Mouse (Mus musculus): ENCODE measurements at regions not wholly inside any gene's neighbourhood (a gene's known extent, or its start where the extent isn't known, plus 50 kb on each side); places are given as distances from the start of the nearest gene placed in this dataset.

DNA sequence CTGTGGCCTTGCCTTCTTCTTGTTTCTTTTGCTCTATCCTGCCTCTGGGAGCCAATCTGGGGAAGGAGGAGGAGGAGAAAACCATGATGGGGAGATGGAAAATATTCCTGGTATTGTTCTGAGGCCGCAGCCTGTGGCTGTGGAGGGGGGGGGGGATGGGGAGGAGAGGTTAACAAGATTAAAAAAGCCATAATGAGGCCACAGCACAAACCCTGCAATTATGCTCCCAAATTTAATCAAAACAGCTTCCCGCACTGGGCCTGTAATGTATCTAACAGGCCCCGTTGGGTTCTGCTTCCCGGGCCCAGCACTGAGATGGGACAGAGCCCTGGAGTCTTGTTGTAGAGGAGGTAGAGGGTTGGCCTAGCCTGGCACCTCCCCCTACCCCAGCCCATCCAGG, 74.8 kb upstream of the Tle3 start:
- DNase-seq: no peak

DNA sequence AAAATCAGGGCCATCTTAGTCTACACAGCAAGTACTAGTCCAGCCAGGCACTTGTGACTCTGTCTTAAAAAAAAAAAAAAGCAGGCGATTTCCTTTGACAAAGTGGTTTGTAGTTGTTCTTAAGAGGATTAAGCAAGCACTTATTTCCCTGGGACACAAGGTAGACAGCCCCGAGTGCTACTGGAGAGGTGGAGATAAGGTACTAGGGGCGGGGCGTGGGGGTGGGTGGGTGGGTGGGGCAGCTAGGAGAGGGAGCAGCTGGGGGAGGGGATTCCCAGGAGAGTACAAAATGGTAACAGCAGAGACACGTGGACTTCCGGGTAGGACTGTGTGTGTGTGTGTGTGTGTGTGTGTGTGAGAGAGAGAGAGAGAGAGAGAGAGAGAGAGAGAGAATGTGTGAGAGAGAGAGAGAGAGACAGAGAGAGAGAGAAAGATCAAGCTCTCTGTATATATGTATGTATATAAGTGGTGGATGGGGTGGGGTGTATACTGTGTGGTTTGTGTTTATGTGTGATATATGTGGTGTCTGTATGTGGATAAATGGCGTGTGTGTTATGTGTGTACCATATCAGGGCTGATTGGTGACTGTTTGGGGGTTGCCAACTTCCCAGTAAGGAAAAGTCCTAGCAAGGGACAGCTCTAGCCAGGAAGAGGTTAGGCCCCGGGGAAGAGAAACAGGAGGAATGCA, 72.1 kb upstream of the Tle3 start:
- DNase-seq: no peak

DNA sequence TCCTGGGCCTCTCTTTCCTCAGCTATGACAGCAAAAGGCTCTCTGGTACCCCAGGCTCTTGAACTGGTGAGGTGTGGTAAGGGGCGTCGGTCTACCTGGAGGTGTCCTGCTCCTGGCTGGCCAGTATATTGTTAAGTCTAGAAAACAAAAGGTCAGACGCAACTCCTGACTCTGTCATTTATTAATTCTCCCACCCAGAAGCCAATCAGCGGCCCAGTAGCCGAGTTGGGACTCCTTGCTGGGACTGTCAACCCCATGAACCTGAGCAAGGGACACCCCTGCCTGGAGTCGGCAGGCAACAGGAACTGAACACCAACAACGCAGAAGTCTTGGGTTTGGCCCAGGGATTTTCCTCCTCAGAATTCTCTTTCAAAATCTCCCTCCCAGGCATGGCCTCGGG, 71.1 kb upstream of the Tle3 start:
- no peak for DNase-seq

DNA sequence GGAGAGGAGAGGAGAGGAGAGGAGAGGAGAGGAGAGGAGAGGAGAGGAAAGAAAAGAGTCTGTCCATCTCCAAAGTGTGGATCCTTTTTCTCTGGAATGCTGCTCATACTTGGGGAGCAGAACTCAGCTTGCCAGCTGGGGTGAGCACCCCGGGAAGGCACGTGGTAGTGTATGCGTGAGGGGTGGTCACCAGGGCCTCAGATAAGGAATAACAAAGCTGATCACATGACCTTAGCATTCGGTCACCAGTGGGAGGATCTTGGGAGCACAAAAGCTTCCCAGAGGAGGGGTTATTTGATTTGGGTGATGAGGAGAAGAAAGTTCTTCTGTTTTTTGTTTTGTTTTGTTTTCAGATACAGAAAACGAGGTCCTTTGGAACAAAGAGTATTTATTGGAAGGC, 69.4 kb upstream of the Tle3 start:
- DNase-seq: no peak

DNA sequence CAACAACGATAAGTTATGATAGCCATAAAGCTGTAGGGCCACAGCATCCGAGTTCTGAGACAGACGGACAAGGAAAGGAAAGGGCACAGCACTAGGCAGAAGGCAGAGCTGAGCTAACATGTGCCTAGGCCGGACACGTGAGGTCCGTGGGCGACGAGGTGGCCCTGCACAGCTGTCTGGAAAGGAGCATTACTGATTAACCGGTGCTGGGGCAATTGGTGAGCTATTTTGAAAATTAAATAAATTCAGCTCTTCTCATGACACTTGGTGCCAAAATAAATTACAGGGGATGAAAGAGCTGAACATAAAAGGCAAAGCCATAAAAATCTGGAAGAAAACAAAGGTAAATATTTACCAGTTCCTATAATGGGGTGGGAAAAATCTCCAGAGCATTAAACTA, 65.9 kb upstream of the Tle3 start:
- DNase-seq: no peak

DNA sequence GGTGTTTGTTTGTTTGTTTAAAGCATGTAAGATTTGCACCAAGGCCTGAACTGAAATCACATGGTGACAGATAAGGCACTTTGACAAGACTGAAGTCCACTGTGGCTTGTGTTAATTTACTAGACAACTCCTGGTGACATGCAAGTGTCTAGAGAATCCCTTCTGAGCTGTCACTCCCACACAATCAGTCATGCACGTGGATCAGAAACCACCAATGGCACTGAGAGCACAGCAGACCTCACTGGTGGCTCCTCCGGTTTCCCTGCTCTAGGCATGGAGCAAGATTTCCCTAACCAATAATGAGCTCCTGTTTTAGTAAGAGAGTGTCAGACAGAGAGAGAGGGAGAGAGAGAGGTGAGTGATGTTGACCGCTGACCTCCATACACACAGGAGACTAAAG, 63.1 kb upstream of the Tle3 start:
- no peak for DNase-seq

DNA sequence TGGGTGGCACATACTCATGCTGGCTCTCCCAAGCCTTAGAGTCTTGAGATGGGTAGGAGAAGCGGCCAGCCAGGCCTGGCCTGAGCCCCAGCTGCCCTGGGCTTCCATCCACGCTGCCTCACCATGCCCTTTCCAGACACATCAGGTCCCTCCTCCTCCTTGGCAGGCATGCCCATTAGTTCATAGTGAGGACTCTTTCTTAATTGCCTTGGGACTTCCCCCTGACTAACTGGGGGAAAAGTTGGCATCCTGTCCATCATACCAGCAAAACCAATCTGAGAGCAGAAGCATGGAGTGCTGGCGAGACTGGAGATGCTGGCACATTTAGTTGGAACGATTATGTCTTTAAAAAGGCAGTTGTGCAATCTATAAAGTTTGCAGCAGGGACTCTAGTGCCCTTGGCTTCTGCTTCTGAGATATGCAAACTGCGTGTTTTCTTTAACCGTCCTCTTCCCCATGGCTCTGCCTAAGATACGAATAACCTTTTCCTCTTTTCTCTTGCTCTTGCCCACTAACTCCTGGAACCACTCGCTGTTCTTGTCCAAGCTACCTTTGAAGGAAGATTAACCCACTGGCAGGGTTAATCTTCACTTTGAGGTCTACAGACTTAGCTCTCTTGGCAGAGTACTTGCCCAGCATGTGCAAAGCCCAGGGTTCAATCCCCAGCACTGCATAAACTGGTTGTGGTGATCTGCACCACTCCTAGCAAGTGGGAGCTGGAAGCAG, 62.2 kb upstream of the Tle3 start:
- no peak for DNase-seq

DNA sequence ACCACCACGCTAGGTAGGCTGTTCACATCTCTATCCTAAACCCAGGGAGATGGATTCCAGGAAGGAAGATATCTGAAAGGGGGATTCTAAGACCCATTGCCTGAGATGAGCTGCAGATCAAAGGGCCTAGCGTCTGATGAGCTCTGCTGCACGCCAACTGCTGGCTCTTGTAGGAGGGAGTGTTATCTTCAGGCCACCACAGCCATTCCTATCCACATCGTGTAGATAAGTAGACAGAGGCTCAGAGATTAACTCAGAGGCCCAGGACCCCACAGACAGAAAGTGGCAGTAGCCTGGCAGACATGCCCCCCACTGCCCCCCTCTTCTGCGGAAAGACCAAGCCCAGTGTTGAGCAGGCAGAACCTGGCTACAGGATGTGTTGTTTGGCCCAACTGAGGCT, 61.6 kb upstream of the Tle3 start:
- DNase-seq: no peak

DNA sequence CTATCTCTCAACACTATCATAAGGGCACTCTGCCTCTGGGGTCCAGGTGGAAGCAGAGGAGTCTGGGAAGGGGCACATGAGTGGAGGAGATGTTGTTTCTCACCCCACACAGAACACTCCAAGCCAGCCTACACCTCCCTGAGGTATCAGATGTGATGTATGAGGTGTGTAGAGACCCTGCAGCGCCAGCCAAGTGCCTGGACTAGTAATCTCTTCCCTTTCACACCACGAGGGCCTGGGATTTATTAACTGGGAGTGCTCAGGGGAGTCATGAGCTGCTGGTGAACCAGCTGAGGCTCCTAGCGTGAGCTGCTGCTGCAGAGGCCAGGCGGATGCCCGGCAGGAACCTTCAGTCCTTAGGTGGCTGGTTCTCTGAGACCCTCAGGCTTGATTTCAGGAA, 60.6 kb upstream of the Tle3 start:
- no peak for DNase-seq

DNA sequence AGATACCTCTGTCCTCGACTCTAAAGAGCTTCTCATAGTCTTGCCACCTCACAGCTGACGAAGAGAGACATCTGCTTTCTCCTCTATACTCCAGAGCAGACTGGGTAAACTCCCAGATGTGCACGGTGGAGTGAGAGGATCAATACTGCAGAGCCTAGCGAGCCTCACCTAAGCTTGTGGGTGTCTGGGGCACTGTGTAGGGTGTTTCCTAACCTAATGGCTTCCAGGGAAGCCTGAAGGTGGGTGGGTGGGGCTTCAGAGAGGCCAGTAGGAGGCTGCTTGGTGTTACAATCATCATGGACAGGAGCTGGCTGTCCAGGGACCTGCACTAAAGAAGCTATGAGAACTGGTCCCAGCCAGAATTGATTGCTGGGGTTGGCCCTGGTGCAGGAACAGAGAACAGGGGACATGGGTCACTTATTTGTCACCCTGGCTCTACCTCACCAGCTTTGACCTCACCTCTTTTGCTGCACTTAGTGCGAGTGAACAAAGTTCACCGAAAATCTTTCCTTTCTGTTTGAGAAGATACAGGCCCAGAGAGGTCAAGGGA, 57.5 kb upstream of the Tle3 start:
- DNase-seq: no peak

DNA sequence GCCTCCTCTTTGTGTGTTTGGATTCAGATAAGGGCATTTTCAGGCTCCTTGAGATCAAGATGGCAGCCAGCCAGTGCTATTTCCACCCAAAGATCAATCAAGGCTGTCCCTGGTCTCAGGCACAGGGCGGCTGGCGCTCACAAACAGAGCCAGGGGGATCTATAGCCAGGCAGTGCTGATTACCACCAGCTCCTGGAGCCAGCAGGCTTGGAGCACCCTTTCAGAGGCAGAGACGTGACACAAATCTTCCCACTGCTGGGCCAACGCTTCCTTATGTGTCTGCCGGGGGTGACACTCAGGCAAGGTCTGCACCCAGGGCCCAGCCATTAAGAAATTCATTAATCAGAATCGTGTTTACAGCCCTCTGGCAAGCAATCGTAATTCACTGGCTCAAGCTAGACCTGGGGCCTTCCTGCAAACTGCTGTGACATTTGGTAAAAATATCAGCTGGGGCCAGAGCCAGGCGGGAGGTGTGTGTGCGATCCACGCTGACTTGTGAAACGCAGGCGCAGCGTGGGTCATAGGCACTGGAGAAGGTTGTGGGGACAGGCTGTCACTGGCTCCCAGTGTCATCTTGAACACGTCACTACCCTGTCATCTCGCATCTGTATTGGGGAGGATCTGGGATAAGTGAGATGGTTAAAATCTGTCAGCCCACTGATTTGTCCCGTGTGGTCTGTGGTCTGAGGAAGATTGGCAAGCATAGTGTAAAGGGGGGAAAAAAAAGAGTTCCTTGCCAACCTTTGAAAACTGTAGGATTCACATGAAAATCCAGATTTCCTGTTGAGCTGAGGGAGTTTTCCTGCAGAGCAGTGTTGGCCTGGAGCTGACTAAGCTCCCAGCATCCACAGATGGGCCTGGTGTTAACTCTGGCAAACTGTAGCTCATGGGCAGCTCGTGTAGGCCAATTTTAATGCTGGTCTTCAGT, 56.5 kb upstream of the Tle3 start:
- DNase-seq: no peak

DNA sequence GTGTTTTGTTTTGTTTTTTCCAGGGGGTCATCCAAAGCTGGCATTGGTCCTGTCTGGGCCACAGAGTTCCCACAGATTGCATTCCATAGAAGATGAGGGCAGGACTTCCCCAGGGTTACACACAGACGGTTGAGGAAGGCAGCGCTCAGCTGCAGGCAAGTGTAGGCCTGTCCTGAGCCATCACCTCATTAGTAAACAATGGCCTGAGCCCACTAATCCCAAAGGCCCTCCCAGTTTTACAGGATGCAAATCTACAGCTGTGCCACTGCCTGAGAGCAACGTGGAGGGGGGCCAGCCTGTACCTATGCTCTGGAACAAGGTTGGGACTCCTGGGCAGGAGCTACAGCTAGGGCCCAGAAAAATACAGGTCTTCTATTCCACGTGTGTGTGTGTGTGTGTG, 55.7 kb upstream of the Tle3 start:
- DNase-seq: no peak

DNA sequence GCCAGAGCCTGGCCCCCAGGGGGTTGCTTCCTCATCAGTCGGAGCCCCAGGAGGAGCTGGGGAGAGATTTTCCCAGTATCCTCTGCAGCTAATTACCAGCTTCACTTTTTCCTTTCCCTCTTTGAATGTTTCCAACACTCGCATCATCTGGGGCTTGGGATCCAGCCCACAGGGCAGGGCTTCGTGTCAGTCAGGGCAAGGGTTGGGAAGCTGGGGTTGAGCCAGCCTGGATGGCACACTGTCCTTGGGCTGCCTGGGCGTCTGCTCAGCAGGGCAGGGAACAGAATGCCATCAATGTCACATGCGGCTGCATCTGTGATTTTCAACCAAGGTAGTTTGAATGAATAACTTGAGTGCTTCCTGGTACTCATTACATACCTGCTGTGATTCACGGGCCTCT, 52.4 kb upstream of the Tle3 start:
- DNase-seq: no peak

DNA sequence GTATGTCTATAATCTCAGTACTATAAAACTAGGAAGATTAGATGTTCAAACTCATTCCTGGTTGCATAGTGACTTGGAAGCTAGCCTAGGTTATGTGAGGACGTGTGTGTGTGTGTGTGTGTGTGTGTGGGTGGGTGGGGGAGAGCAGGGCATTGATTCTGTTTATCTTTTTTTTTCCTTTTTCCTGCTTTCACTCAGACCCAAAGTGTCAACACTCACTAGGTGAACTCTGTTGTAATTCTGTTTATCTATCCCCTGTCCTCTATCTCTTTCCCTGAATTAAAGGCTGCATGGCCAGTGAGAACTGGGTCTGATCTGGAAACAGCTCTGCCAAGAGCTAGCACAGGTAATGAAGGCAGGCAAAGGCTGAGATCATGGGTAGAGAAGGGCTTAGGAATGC, 50.9 kb upstream of the Tle3 start:
- no peak for DNase-seq

DNA sequence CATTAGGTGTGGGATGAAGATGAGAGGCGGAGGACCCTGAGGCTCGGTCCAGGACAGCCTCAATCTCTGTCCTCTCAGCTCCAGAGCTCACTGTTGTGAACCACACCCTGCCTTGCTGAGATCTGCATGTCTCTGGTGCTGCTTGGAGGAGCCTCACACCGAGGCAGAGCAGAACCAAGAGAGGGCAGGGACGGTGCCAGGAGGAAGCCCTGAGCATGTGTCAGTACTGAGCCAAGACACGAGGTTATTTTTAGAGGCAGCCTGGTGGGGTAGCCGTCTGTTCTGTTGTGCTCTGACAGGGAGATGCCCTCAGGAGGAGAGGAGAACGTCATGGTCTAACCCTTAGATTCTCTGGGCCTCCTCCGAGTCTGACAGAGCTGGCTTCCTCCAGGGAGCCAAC, 50.3 kb upstream of the Tle3 start:
- no peak for DNase-seq

DNA sequence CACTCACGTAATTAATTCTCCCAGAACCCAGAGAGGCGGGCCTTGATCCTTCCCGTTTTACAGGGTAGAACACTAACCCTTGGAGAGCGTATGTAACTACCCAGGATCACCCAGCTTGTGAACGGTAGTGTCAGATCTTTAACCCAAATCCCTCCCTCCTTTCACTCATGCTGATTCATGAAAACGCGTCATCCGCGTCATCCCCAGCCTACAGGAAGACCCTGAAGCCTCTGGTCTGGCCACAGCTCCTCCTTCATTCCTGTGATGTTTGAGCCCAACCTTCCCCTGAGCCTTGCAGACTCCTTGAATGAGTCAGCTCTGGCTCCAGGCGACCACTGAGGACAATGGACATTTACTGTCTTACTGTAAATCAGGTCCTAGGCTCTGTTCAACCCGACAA, 49.8 kb upstream of the Tle3 start:
- peak; percentile 11 to 22 for DNase-seq

All from thymus, adult 18-20 months (tissue).